Mouse (Mus musculus) adrenal gland, adult 2 months (tissue): ENCODE results near the gene Ccnd3. TPM values are rescaled to one million over a fixed set of nuclear protein-coding genes. Genes with fewer than 3 reads are reported as not detected.

Experiments
- DNase-seq: peaks from one replicate; pipeline ENCODE4 v3.0.0; 2021
- polyA plus RNA-seq: library from polyadenylated mRNA; depleted of rRNA; stranded (reverse); fragments of >200 nt; gene quantifications from 2 replicates; pipeline ENCODE4 v1.2.3, GENCODE M21; 2012
- total RNA-seq, 2 experiments: library from RNA; stranded (reverse); gene quantifications; 2 replicates each; pipeline ENCODE4 v1.2.3; 2021

The Ccnd3 gene
- total and polyA plus RNA-seq, 3 experiments = 326 to 1,375 (median 471) TPM

GRCm38 (mm10) chr17:47551049-47551448 lies 46.2 kb downstream of the Ccnd3 start:
- DNase-seq = no peak

- DNase-seq = no peak
Observed at GRCm38 (mm10) chr17:47552994-47553393, 48.1 kb downstream of the Ccnd3 start.

DNA sequence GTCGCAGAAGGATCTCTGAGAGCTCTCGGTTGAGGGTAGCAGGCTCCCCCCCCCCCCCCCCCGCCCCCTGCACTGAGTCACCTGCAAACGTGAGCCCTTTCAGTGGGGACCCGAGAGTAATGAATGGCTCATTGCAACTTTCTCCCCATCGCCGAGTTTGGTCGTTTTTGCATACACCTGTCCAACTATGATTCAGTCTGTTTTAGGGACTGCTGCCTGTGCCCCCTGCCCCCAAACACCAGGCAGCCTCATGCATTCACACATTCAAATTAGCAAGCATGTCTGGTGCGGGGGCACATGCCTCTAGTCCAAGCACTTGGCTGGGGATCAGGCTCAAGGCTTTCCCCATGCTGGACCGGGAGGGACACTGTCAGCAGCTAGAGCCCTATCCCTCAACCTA lies 49.8 kb downstream of the Ccnd3 start:
- DNase-seq = no peak

DNA sequence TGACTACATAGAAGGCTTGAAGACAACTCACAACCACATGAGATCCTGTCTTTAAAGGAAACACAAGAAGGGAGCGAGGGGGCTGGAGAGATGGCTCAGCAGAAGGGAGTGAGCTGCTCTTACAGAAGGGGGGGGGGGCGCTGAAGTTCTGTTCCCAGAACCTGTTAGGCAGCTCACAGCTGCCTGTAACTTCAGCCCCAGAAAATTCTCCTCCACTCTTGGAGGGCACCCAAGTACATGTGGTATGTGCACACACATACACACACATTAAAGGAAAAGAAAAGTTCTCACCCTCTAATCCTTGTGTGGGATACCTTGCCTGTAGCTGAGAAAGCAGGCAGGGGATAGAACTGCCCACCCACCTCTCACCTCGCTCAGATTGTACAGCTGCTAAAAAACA lies 52.3 kb downstream of the Ccnd3 start:
- no peak for DNase-seq

GRCm38 (mm10) chr17:47559726-47560125 lies 54.9 kb downstream of the Ccnd3 start:
- no peak for DNase-seq

DNA sequence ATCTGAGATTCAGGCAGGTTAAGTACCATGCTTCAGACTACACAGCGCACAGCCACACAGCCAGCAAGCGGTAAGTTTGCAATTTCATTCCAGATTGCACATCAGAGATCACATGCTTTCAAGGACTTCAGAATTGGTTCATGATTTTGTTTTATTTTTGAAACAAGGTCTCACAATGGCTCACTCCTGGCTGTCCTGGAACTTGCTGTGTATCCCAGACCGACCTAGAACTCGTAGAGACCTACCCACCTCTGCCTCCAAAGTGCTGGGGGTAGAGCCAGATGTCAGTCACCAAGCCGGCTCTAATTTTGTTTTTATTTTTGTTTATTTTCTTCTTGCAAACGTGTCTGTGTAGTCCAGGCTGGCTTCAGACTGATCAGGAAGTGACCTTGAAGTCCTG lies 58.0 kb downstream of the Ccnd3 start:
- DNase-seq = peak; percentile 71

DNA sequence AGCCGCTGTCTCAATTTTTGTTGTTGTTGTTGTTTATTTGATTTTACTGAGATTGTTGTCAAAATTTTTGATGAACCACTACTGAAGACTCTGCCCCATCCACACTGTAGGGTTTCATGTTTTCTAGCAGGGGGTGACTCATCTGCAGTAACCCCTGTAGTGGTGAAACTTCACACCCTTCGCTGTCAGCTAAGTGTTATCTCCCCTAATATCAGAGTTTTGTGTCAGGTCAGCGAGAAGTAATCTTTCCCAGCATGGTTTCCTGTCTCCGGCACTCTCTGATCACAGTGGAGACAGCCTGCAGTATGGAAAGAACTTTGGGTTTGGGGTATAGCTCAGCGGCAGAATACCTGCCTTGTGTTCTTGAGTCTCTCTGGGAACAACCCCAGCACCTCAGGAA lies 59.8 kb downstream of the Ccnd3 start:
- DNase-seq = no peak

DNA sequence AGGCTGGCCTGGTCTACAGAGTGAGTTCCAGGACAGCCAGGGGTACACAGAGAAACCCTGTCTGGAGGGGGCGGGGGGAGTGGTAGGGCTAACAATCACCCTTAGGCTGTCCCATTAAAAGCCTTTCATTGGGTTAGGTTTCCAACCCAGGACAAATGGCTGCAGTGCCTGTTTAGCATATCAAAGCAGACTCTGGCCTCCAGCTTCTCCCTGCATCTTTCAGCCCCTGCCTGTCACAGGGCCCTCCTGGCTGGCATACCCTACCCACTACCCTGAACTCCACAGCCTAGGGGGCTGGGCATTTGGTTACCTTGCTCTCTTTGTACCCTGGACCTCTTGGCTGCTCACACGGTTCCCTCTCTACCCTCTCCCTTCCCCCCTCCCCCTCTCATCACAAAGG lies 61.3 kb downstream of the Ccnd3 start:
- DNase-seq = no peak

DNA sequence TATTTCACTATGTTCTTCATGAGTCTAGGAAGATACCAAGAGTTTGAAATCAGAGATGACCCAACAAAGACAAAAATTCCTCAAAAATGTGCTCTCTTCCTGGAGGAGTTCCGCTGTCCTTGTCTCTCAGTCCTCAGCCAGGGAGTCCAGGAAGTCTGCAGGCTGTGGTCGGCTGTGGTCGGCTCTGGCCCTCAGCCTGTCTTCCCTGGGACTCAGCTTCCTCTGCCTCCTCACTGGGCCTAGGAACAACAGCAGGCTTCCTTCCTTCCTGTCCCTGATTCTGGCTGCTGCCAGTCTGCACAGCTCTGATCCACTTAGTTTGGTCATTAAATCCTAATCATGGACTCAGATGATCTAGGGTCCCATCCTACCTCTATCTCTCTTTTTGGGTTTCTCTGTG lies 62.4 kb downstream of the Ccnd3 start:
- peak; percentile 55 for DNase-seq

DNA sequence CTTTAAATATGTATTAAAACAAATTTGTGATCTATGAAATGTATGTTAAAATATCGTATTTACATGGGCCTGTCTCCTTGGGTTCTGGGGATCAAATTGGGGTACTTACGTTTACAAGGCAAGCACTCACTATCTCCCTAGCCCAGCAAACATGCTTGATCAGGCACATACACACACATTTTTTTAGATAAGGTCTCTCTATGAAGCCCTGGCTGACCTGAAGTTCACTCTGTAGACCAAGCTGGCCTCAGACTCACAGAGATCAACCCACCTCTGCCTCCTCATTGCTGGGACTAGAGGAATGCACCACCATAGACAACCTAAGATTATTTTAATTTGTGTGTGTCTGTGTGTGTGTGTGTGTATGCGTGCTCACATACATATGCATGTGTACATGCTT lies 63.5 kb downstream of the Ccnd3 start:
- no peak for DNase-seq

DNA sequence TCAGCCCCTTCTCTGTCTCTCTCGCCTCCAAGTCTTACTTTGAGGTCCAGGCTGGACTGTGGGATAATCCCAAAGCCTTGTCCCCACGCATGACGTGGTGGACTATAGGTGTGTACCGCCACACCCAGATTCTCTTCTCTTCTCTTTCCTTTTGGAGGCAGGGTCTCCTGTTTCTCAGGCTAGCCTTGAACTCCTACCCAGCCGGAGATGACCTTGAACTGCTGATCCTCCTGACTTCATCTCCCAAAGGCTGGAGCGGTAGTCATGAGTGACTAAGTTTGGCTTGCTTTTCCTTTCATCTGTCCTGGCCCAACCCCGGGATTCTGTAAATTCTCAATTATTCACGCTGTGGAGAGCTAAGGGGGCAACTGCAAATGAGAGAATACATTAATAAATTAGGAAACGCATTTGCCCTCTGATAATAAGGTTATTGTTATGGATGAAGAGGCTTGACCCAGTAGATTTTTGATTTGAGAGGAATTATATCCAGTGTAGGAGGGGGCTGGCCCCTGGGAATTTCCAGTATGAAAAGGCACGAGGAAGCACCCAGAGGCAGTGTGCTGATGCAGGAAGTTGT lies 64.2 kb downstream of the Ccnd3 start:
- DNase-seq = peak; percentile 33

DNA sequence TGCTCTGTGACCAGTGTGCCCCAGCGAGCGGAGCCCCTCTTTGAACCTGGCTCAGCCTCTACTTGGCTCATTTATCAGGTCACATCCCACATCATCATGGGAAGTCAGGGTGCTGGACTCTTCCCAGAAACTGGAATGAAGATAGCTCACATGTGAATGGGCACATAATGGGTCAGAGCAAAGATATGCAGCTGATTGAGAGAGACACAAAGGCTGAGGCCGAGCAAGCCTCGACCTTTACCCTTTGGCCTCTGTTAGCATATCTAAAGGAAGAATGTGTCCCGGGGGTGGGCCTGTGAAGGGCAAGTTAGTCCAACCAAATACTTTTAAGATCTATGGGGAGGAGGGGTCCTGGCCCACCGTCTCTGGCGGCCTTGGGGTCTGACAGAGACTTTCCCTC lies 66.8 kb downstream of the Ccnd3 start:
- DNase-seq = no peak

DNA sequence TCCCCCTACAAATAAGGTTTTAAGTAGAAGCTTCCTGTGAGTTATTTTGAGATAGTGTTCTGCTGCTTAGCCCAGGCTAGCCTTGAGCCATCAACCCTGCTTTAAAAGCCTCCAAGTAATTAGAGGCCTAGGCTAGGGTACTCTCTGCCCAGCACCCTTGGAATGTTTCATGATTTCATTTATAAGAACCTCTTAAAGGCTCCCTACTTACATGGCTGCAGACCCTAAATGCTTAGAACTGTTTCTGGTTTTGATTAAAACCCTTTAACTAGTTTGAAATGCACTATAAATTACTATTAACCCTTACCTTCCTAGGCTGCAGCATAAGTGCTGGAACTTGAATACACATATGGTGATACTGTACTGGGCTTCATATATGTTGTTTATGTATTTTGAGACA lies 67.6 kb downstream of the Ccnd3 start:
- no peak for DNase-seq

DNA sequence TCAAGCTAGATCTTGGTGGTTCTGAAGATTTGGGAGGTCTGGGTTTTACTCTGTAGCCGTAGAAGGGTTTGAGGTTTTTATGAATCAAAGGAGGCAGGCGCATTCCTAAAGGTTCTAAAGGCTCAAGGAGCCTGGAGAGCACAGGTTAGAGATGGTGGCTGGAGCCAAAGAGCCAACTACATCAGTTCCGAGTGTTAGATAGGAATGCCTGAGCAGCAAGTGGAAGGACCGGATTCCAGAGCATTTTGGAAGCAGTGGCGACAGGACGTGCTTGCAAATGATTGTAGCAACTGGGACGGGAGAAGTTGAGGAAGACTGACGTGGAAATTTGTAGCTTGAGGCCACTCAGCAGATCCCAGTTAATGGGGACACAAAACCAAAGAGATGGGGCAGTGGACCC lies 69.2 kb downstream of the Ccnd3 start:
- no peak for DNase-seq

- DNase-seq = no peak
Observed at GRCm38 (mm10) chr17:47574830-47575229, 70.0 kb downstream of the Ccnd3 start.

GRCm38 (mm10) chr17:47578655-47579054 lies 73.8 kb downstream of the Ccnd3 start:
- peak; percentile 78 for DNase-seq

DNA sequence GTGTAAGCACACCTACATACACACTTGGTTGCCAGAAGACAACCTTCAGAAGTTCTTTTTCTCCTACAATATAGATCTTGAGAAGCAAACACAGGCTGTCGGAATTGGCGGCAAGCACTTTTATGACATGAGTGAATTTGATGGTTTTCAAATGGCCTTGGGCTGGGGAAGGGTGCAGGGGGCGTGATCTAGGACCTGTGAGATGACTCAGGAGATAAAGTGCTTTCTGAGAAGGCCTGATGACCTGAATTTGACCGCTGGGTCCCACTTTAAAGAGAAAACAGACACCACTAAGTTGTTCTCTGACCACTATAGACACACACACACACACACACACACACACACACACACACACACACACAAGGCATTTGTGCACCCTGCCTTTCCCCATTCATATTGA lies 76.1 kb downstream of the Ccnd3 start:
- peak; percentile 71 for DNase-seq

- DNase-seq = no peak
Observed at GRCm38 (mm10) chr17:47588517-47588916, 83.7 kb downstream of the Ccnd3 start.

GRCm38 (mm10) chr17:47591073-47591472 lies 86.2 kb downstream of the Ccnd3 start:
- no peak for DNase-seq

DNA sequence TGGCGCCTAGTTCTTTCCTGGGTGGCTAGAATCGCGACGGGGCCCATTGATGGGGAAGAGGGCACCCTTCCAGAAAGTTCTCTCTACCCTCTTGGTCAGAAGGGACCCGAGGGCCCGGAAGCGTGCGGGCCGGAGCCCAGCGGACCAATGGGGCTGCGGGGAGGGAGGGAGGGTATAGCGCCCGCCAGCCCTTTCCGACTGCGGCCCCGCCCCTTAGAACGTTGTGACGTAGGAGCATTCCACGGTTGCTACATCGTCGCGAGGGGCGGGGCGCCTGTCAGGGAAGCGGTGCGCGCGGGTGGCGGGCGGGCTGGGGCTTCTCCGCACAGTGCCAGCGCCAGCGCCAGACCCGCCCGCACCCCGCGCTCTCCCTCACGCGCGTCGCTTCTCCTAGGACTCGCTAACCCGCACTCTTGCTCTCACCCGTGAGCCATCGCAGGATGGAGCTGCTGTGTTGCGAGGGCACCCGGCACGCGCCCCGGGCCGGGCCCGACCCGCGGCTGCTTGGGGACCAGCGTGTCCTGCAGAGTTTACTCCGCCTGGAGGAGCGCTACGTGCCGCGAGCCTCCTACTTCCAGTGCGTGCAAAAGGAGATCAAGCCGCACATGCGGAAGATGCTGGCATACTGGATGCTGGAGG lies 88.5 kb downstream of the Ccnd3 start:
- DNase-seq = peak; percentile 97

DNA sequence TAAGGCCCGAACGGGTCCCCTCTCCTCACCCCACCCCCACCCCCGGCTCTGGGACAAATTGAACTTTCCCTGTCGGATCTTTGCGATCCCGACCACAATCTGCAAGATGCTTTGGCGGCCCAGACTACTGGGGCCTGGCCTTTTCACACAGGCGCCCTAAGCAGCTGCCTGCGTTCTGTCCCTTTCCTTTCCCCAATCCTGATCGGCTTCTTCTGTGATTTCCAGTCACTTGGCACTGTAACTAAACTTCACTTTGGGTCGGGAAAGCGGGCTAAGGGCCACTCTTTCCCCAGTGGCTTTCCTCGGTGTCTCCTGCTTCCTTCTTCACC lies 89.0 kb downstream of the Ccnd3 start:
- DNase-seq = no peak

GRCm38 (mm10) chr17:47594183-47594968 lies 89.5 kb downstream of the Ccnd3 start:
- DNase-seq = peak; percentile 75

- no peak for DNase-seq
Observed at GRCm38 (mm10) chr17:47594969-47595247, 90.1 kb downstream of the Ccnd3 start.
